Mouse (Mus musculus) right cerebral cortex, postnatal 10 days (tissue): ENCODE measurements around the gene Ergic2.
A peak's percentile ranks its signal among the peaks of the same experiment; 100 is the strongest.
"Not testable (repeated sequence)": the region's sequence is repeated elsewhere in the genome, so short reads cannot be mapped to it uniquely, and the experiment has no call there.

Source experiments
- DNase-seq, 2 experiments: peaks; one replicate each; pipeline ENCODE4 v3.0.0; 2021; ENCODE audit warnings: low spot score in 2 of 2

Gene Ergic2

GRCm38 (mm10) chr6:148211391-148211876, 740 bp downstream of the Ergic2 start:
- peak; percentile 36 to 59 for DNase-seq

GRCm38 (mm10) chr6:148207522-148207921, 4.7 kb downstream of the Ergic2 start:
- DNase-seq = no peak

GRCm38 (mm10) chr6:148205134-148205533, 7.0 kb downstream of the Ergic2 start:
- no peak for DNase-seq

- no peak for DNase-seq
Measured at GRCm38 (mm10) chr6:148199729-148200128, 12.4 kb downstream of the Ergic2 start.

GRCm38 (mm10) chr6:148199177-148199576, 13.0 kb downstream of the Ergic2 start:
- no peak for DNase-seq

GRCm38 (mm10) chr6:148193972-148194701, 18.0 kb downstream of the Ergic2 start:
- DNase-seq = no peak

GRCm38 (mm10) chr6:148185694-148186093, 26.5 kb downstream of the Ergic2 start:
- no peak for DNase-seq

- DNase-seq = no peak
Measured at GRCm38 (mm10) chr6:148172904-148173303, 39.3 kb downstream of the Ergic2 start.

GRCm38 (mm10) chr6:148152305-148152704, 59.9 kb downstream of the Ergic2 start:
- not testable (repeated sequence) for DNase-seq

GRCm38 (mm10) chr6:148142421-148142820, 69.8 kb downstream of the Ergic2 start:
- DNase-seq = no peak

- DNase-seq = no peak
Measured at GRCm38 (mm10) chr6:148141874-148142273, 70.3 kb downstream of the Ergic2 start.

GRCm38 (mm10) chr6:148139288-148139995, 72.7 kb downstream of the Ergic2 start:
- DNase-seq = no peak

GRCm38 (mm10) chr6:148135769-148136382, 76.3 kb downstream of the Ergic2 start:
- peak; percentile 85 to 88 for DNase-seq

- no peak for DNase-seq
Measured at GRCm38 (mm10) chr6:148133536-148133935, 78.6 kb downstream of the Ergic2 start.

GRCm38 (mm10) chr6:148132314-148132713, 79.9 kb downstream of the Ergic2 start:
- DNase-seq = no peak
